Mouse (Mus musculus): ENCODE measurements at regions not wholly inside any gene's neighbourhood (a gene's known extent, or its start where the extent isn't known, plus 50 kb on each side); places are given as distances from the start of the nearest gene placed in this dataset.
"Not testable (repeated sequence)": the region's sequence is repeated elsewhere in the genome, so short reads cannot be mapped to it uniquely, and the experiment has no call there.

DNA sequence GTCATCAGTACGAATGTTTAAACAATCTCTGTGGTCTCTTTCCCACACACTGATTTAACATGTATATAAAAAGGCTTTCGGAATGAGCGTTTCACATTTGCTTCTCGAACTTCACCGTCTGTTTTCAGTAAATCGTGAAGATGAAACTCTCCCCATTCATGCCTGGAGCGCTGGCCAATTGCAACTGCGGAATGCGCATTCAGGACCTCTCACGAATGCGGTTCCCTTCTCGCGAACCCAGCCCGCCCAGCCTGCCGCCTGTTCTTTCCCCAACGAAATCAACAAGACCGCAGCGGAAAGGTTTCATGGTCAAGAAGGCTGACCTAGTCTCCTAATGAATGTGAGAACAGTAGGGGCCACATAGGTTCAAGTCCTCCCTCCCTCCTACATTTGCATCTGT, 204.4 kb downstream of the Msrb3 start:
- Histone ChIP-seq H3K9ac (no peak overlapping the region), H3K4me2 (replicated peaks) (peak overlapping the region; percentile 44), H3K4me3 (no peak overlapping the region), H3K27ac (no peak overlapping the region), H3K9me3 (no peaks in the 10 kb centered on the region), H3K4me1 (peaks cover 47% of the 10 kb centered on the region), H3K27me3 (peaks cover 10% of the 10 kb centered on the region; the same call in 1 of the 2 replicates), H3K36me3 (no peaks in the 10 kb centered on the region)
- 14% methylated on average over 18 of the region's 18 CpGs for WGBS
- no peak for ATAC-seq (ENCODE audit: low FRiP score, low read depth)

DNA sequence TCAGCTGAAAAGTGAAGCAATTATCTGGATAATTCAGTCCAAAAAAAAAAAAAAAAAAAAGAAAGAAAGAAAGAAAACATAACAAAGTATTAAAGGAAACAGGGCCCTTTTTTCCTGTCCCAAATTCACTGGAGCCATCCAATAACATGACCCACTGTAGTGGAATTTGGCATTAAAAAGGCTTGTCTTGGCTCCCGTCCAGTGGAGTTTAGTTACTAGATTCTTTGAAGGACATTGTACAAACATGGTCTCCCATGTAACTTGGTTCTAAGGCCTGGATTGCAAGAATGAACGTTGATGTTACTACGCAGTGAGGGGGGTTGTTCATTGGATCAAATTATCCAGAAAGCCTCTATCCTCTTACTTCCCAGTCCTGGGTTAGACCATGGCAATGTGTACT, 207.4 kb downstream of the Msrb3 start:
- H3K9me3 ChIP-seq: no peaks in the 10 kb centered on the region
- peaks cover 47% of the 10 kb centered on the region for H3K4me1 ChIP-seq
- H3K27me3 ChIP-seq: peaks cover 10% of the 10 kb centered on the region; the same call in 1 of the 2 replicates
- H3K4me3 ChIP-seq: no peak overlapping the region
- H3K9ac ChIP-seq: no peak overlapping the region
- 41% methylated on average over 3 of the region's 3 CpGs for WGBS
- no peak overlapping the region for H3K4me2 ChIP-seq (replicated peaks)
- ATAC-seq (ENCODE audit: low FRiP score, low read depth): peak; percentile 24; the same call in 1 of the 2 replicates
- H3K27ac ChIP-seq: no peak overlapping the region
- no peaks in the 10 kb centered on the region for H3K36me3 ChIP-seq

DNA sequence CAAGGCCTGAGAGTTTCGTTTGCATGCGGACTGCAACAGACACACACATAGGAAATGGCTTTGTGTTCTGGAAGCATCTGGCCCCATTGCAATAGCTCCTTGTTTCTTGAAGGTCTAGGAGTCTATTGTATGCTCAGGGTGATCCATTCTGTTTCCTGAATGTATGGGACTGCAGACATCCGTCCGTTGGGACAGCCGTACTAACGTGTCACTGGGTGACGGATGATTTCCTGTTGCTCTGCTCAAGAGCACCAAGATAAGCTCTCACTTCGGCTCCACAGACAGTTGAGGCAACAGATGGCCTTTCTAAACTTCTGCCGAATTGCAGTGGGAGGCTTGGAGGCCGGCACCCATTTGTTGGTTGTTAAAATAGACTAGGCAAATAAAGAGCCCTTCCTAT, 209.9 kb upstream of the Hmga2 start:
- Histone ChIP-seq H3K9ac (no peak overlapping the region), H3K27ac (no peak overlapping the region), H3K27me3 (no peaks in the 10 kb centered on the region), H3K36me3 (no peaks in the 10 kb centered on the region), H3K4me1 (peaks cover 42% of the 10 kb centered on the region), H3K4me2 (replicated peaks) (no peak overlapping the region), H3K4me3 (no peak overlapping the region), H3K9me3 (no peaks in the 10 kb centered on the region)
- no peak for ATAC-seq (ENCODE audit: low FRiP score, low read depth)
- WGBS: 36% methylated on average over 10 of the region's 10 CpGs

DNA sequence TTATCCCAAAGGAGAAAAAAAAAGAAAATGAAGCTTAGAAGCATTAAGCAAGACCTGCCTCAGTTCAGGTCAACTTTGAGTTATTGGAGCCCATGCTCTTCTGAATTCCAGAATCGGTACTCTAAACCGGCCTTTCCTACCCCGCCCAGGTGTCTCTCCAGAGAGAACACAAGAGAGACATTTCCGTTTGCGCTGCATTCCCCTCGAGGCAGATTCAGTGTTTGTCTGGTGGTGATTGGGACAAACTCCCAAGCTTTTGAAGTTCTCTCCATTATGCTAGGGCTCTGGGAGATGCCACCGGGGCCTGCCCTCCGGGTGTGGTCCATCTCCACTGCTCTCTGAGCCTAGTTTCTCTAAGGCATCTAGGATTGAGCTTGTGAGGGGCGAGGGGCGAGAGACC, 205.8 kb upstream of the Hmga2 start:
- no peak overlapping the region; the same call in 1 of the 2 replicates for H3K27ac ChIP-seq
- no peak for ATAC-seq (ENCODE audit: low FRiP score, low read depth)
- peaks cover 44% of the 10 kb centered on the region for H3K4me1 ChIP-seq
- no peaks in the 10 kb centered on the region for H3K36me3 ChIP-seq
- WGBS: 77% methylated on average over 10 of the region's 10 CpGs
- H3K4me3 ChIP-seq: no peak overlapping the region
- H3K27me3 ChIP-seq: no peaks in the 10 kb centered on the region
- H3K9me3 ChIP-seq: no peaks in the 10 kb centered on the region
- H3K9ac ChIP-seq: no peak overlapping the region
- no peak overlapping the region for H3K4me2 ChIP-seq (replicated peaks)

DNA sequence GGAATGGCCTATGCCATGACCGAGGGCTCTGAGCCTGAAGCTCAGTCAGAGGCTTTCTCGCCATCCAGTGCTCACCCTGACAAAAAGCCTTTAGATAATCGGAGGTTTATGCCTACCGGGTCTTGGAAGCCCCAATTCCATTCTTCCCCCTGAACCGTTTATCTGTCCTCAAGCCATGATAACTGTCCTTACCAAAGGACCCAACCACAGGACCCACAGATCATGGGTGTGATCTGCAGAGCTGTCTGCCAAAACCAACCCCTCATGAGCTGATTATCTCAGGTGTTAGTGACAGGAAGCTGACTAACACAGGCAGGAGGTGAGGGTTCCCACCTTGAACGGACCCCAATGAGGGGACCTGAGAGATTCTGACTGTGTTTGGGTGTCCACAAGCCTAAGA, 203.7 kb upstream of the Hmga2 start:
- H3K4me2 ChIP-seq (replicated peaks): no peak overlapping the region
- H3K4me3 ChIP-seq: no peak overlapping the region
- H3K9ac ChIP-seq: no peak overlapping the region
- H3K36me3 ChIP-seq: no peaks in the 10 kb centered on the region
- ATAC-seq (ENCODE audit: low FRiP score, low read depth): no peak
- H3K27ac ChIP-seq: no peak overlapping the region
- no peaks in the 10 kb centered on the region for H3K9me3 ChIP-seq
- H3K27me3 ChIP-seq: no peaks in the 10 kb centered on the region
- WGBS: 81% methylated on average over 6 of the region's 6 CpGs
- H3K4me1 ChIP-seq: peaks cover 37% of the 10 kb centered on the region

DNA sequence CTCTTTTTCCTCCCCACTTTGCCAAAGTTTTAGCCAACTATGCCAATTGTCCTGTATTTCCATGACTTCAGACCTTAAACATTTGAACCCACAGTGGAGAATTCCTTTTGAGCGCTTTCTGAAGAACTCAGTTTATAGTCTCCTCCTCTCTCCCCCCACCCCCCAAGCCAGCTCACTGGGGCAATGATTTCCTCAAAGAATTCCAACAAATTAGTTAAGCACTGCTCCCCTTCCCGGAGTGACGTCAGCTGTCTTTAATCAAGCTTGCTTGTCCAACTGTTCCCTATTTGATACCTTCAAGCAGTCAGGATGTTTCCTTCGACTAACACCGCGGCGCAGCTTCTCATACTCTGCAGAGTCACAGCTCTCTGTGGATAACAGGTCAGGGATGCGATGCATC, 202.0 kb upstream of the Hmga2 start:
- Histone ChIP-seq H3K27ac (no peak overlapping the region), H3K4me2 (replicated peaks) (no peak overlapping the region), H3K9ac (no peak overlapping the region), H3K9me3 (no peaks in the 10 kb centered on the region), H3K4me3 (no peak overlapping the region), H3K27me3 (no peaks in the 10 kb centered on the region), H3K36me3 (no peaks in the 10 kb centered on the region), H3K4me1 (peaks cover 43% of the 10 kb centered on the region)
- ATAC-seq (ENCODE audit: low FRiP score, low read depth): no peak
- WGBS: 41% methylated on average over 8 of the region's 8 CpGs

DNA sequence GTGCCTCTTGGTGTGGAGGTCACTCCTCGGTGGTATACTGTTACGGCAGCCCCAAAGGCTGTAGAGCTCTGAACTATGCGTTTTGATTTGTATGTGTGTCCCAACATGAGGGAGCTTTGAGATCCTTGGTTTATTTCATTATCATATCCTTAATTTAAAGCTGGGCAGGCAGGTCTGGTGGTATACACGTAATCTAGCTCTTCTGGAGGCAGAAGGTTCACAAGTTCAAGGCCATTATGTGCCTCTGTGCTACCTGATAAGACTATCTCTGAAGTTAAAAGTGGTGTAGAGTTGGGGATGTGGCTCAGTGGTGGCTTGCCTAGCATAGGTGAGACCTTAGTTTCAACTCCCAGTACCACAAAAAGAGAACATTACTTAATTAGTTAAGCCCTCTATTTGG, 199.1 kb upstream of the Hmga2 start:
- H3K9ac ChIP-seq: no peak overlapping the region
- no peak for ATAC-seq (ENCODE audit: low FRiP score, low read depth)

DNA sequence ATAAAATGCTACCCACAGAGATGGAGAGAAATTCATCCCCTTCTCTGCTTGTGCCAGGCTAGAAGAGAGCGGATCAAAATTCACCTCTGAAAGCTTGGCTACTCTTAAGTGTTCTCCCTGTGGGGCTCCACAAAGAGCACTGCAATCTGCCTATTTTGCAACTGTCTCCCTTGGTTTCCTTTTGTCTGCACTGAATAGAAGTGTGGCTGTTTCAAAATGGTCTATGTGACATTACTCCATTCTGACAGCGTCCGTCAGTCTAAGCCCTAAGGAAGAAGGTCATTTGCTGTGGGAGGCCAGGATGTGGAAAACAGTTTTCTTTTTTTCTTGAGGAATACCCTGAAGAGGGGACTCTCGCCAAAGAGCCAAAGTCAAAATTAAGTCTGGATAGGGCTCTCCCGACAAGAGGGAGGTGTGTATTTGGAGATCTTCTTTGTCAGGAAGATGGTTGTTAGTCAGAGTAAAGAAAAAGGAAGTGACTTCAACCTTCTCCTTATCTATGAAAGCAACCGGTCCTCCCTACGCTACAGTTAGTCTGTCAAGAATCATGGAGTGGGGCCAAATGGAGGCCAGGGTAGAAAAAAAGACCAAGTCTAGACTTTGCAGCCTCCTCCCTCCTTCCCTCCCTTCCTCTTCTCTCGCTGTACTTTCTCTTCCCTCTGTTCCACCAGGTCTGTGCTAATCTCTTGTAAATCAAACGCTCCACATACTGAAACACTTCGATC, 198.2 kb upstream of the Hmga2 start:
- WGBS: 80% methylated on average over 10 of the region's 10 CpGs
- no peak overlapping the region for H3K4me3 ChIP-seq
- no peaks in the 10 kb centered on the region for H3K27me3 ChIP-seq
- no peak overlapping the region for H3K4me2 ChIP-seq (replicated peaks)
- no peak for ATAC-seq (ENCODE audit: low FRiP score, low read depth)
- H3K9ac ChIP-seq: no peak overlapping the region
- no peak overlapping the region for H3K27ac ChIP-seq
- no peaks in the 10 kb centered on the region for H3K9me3 ChIP-seq
- H3K36me3 ChIP-seq: no peaks in the 10 kb centered on the region
- H3K4me1 ChIP-seq: peaks cover 21% of the 10 kb centered on the region

More for the DNA sequence above, 199.1 kb upstream of the Hmga2 start:
- 80% methylated on average over 4 of the region's 4 CpGs for WGBS
- Histone ChIP-seq H3K4me1 (peaks cover 27% of the 10 kb centered on the region), H3K27ac (no peak overlapping the region), H3K9me3 (no peaks in the 10 kb centered on the region), H3K4me2 (replicated peaks) (no peak overlapping the region), H3K36me3 (no peaks in the 10 kb centered on the region), H3K4me3 (no peak overlapping the region), H3K27me3 (no peaks in the 10 kb centered on the region)

DNA sequence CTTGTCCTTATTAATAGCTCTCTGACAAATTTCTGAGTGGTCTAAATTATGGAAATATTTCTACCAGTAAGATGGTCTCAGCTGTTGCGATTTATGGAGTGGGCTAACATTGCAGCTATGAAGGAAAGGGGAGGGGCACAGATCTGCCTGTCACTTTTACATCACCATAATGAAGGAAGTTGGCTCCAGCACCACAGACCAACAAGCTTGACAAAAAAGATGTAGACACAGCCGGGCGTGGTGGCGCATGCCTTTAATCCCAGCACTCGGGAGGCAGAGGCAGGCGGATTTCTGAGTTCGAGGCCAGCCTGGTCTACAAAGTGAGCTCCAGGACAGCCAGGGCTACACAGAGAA, 191.4 kb upstream of the Hmga2 start:
- H3K36me3 ChIP-seq; H3K4me1 ChIP-seq; H3K4me2 ChIP-seq (replicated peaks); H3K27me3 ChIP-seq; H3K9ac ChIP-seq; H3K27ac ChIP-seq; ATAC-seq (ENCODE audit: low FRiP score, low read depth); H3K4me3 ChIP-seq; H3K9me3 ChIP-seq: not testable (repeated sequence)
- WGBS: 98% methylated on average over 7 of the region's 7 CpGs

DNA sequence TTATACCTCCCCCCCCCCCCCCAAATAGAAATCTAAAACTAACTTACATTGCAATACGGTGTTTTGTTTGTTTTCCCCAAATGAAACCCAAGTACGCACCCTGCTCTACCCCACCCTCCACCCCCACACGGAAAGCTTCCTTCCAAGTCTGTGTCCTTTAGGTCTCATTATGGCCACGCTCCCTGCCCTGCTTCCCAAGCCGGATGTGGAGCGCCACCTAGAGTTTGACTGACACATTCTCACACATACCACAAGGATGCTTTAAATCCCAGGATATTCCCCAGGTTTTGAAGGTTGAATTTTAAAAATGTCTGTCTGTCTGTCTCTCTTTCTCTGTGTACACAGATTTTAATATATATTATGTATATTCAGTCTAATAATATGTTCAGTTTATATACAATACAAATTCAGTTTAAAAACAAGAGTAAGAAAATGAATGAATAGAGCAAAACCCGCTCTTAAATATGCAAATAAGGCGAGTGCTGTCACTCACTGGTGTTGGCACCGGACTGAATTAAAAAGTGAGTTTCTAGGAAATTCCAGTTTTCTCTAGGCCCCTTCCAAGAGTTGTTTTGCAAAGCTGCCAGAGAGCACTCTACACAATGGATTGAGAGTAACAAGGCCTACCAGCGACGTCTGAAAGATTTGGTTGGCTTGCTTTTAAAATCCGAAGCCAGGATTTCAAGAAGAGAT, 190.9 kb upstream of the Hmga2 start:
- H3K27ac ChIP-seq: no peak overlapping the region
- 65% methylated on average over 12 of the region's 12 CpGs for WGBS
- ATAC-seq (ENCODE audit: low FRiP score, low read depth): no peak
- no peak overlapping the region for H3K4me3 ChIP-seq
- no peaks in the 10 kb centered on the region for H3K27me3 ChIP-seq
- no peaks in the 10 kb centered on the region for H3K36me3 ChIP-seq
- H3K4me1 ChIP-seq: peaks cover 4% of the 10 kb centered on the region; the same call in 1 of the 2 replicates
- H3K9ac ChIP-seq: no peak overlapping the region
- H3K9me3 ChIP-seq: no peaks in the 10 kb centered on the region
- H3K4me2 ChIP-seq (replicated peaks): no peak overlapping the region

DNA sequence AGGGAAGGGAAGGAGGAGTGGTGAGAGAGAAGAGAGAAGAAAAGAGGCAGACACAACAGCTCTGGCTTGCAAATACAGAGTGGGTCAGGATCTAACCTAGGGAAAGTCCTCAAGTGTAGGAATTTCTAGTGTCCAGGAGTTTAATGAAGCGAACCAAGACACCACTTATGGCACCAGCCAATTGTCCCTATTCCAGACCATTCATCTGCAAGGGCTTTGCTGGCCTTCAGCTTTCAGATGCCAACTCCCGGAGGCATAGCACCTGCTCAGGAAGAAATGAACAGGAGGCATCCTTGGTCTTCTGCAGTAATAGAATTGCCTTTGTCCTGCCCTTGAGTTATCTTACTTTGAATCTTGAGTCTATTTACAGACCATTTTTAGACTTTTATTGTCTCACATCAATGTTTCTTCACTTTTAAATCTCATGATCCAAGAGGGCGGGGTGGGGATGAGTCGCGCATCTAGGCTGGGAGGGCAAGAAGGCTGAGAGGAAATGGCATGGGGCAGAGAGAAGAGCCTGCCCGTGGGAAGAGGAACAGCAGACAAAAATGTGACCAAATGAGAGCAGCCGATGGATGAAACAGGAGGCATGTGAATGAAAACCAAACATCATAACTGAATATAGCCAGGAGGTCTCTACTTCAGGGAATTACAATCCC, 190.1 kb upstream of the Hmga2 start:
- no peak overlapping the region for H3K4me2 ChIP-seq (replicated peaks)
- no peak overlapping the region for H3K27ac ChIP-seq

DNA sequence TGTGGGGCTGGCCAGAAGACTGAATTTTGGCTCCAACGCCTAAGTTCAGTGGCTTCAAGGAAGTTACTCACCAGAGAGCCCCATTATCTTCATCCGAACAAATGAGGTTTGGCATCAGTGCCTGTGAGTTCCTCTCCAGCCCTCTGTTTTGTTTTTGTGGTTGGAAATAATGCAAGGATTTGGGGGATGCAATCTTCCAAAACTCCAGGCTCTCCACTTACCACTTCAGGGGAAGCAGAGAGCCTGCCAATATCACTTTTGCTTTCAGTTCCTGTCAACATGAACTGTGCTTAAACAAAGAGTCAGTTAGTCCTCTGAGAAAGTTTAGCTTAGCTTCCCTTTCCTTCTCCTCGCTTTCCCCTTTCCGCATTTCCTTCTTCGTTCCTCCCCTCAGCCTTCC, 189.4 kb upstream of the Hmga2 start:
- no peak overlapping the region for H3K4me3 ChIP-seq
- no peaks in the 10 kb centered on the region for H3K36me3 ChIP-seq
- H3K9ac ChIP-seq: no peak overlapping the region
- no peak for ATAC-seq (ENCODE audit: low FRiP score, low read depth)
- H3K27me3 ChIP-seq: no peaks in the 10 kb centered on the region
- H3K9me3 ChIP-seq: no peaks in the 10 kb centered on the region
- H3K27ac ChIP-seq: no peak overlapping the region
- 68% methylated on average over 5 of the region's 5 CpGs for WGBS
- peaks cover 7% of the 10 kb centered on the region for H3K4me1 ChIP-seq
- no peak overlapping the region for H3K4me2 ChIP-seq (replicated peaks)

More for the DNA sequence above, 190.1 kb upstream of the Hmga2 start:
- no peak for ATAC-seq (ENCODE audit: low FRiP score, low read depth)
- H3K9ac ChIP-seq: no peak overlapping the region
- H3K27me3 ChIP-seq: no peaks in the 10 kb centered on the region
- no peaks in the 10 kb centered on the region for H3K9me3 ChIP-seq
- WGBS: 86% methylated on average over 7 of the region's 7 CpGs
- no peak overlapping the region for H3K4me3 ChIP-seq
- peaks cover 4% of the 10 kb centered on the region; the same call in 1 of the 2 replicates for H3K4me1 ChIP-seq
- H3K36me3 ChIP-seq: no peaks in the 10 kb centered on the region

Data from limb, embryonic 13.5 days (tissue).